20 mouse cellular contexts compared by ENCODE assay signal in the genomic region with DNA sequence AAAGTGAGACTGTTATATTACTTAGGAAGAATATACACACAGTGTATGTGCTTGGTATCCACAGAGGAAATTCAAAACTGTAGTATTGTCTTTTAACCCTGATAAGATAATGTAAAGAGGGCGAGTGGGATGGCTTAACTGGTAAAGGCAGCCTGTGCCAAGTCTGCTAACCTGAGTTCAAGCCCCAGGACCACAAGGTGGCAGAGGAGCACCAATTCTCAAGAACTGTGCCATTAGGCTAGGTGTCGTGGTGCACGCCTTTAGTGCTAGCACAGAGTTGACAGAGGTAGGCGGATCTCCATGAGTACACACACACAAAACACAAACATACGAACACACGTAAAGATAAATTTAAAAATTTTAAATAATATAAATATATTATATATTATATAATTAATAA. TPM values are rescaled to one million over a fixed set of nuclear protein-coding genes. Genes with fewer than 3 reads are reported as not detected.
DNase-seq lines count a peak whose midpoint lies in the region; ATAC-seq lines count a peak whose summit lies in the region.
"Had no signal": no experiment of that assay in that cellular context is flagged by ENCODE, and none has a peak within 500 bp of the region (broad histone marks: within the 10 kb centered on the region; RNA-seq: fewer than 3 reads in every experiment).

No protein-coding gene starts in this region.

- no peak for ATAC-seq in intestine, embryonic 14.5 days (replicated peaks; ENCODE audit: low FRiP score, low TSS enrichment, low read depth)
- no peak for ATAC-seq in intestine, embryonic 16.5 days
- ATAC-seq in megakaryocyte, adult 5-6 weeks (ENCODE audit: poor library complexity, severe bottlenecking), result peak; percentile 86
- ATAC-seq in midbrain, embryonic 13.5 days, result no peak

- intact Hi-C loops in gastrocnemius, postnatal 36 days (cut with DNase I), result no loop called here

- no peaks in the 10 kb centered on the region for H3K27me3 ChIP-seq in intestine, embryonic 14.5 days (replicated peaks; ENCODE audit: control insufficient read depth, insufficient read depth, low read length)
- no peaks in the 10 kb centered on the region for H3K27me3 ChIP-seq in intestine, embryonic 16.5 days (replicated peaks; ENCODE audit: control insufficient read depth, insufficient read depth, low read length)
- H3K27me3 ChIP-seq in midbrain, embryonic 13.5 days, result no peaks in the 10 kb centered on the region
- H3K27me3 ChIP-seq: embryonic facial prominence, embryonic 13.5 days; forebrain, embryonic 12.5 days; hindbrain, embryonic 15.5 days; limb, embryonic 12.5 days had no signal

- no peaks in the 10 kb centered on the region for H3K9me3 ChIP-seq in intestine, embryonic 14.5 days (ENCODE audit: control insufficient read depth, low read length)
- no peaks in the 10 kb centered on the region for H3K9me3 ChIP-seq in intestine, embryonic 16.5 days (ENCODE audit: control insufficient read depth, low read length)
- no peaks in the 10 kb centered on the region for H3K9me3 ChIP-seq in midbrain, embryonic 13.5 days
- H3K9me3 ChIP-seq: embryonic facial prominence, embryonic 13.5 days; forebrain, embryonic 12.5 days; hindbrain, embryonic 15.5 days; limb, embryonic 12.5 days had no signal

- H3K4me1 ChIP-seq in intestine, embryonic 14.5 days (replicated peaks; ENCODE audit: control insufficient read depth, insufficient read depth, low read length), result peaks cover 21% of the 10 kb centered on the region
- H3K4me1 ChIP-seq in intestine, embryonic 16.5 days (ENCODE audit: control insufficient read depth, insufficient read depth, low read length), result 0 out of 2 replicates have a peak, but pooled peaks cover 3% of the 10 kb centered on the region
- no peaks in the 10 kb centered on the region for H3K4me1 ChIP-seq in midbrain, embryonic 13.5 days (replicated peaks)
- H3K4me1 ChIP-seq: forebrain, embryonic 12.5 days; hindbrain, embryonic 15.5 days; limb, embryonic 12.5 days had no signal

- H3K27ac ChIP-seq in intestine, embryonic 14.5 days (ENCODE audit: low read depth), result no peak overlapping the region
- H3K27ac ChIP-seq in intestine, embryonic 16.5 days (ENCODE audit: low read length), result no peak overlapping the region
- no peak overlapping the region for H3K27ac ChIP-seq in midbrain, embryonic 13.5 days
- H3K27ac ChIP-seq: embryonic facial prominence, embryonic 13.5 days; forebrain, embryonic 12.5 days; gastrocnemius, adult 2 months; hindbrain, embryonic 15.5 days; limb, embryonic 12.5 days had no signal

- H3K4me3 ChIP-seq in intestine, embryonic 14.5 days (ENCODE audit: low read depth, low read length), result no peak overlapping the region
- H3K4me3 ChIP-seq in intestine, embryonic 16.5 days (ENCODE audit: low read length), result no peak overlapping the region
- H3K4me3 ChIP-seq in midbrain, embryonic 13.5 days (replicated peaks), result no peak overlapping the region
- H3K4me3 ChIP-seq: embryonic facial prominence, embryonic 13.5 days; forebrain, embryonic 12.5 days; gastrocnemius, adult 2 months; hindbrain, embryonic 15.5 days; limb, embryonic 12.5 days had no signal

- 89% methylated on average over 6 of the region's 6 CpGs for WGBS in intestine, embryonic 14.5 days
- WGBS in intestine, embryonic 16.5 days, result 87% methylated on average over 6 of the region's 6 CpGs
- WGBS in midbrain, embryonic 13.5 days, result 80% methylated on average over 6 of the region's 6 CpGs

- no peak overlapping the region for H3K4me2 ChIP-seq in intestine, embryonic 14.5 days (ENCODE audit: low read length)
- H3K4me2 ChIP-seq in intestine, embryonic 16.5 days (ENCODE audit: low read depth, low read length), result no peak overlapping the region
- H3K4me2 ChIP-seq in midbrain, embryonic 13.5 days (replicated peaks), result no peak overlapping the region
- H3K4me2 ChIP-seq: embryonic facial prominence, embryonic 13.5 days; forebrain, embryonic 12.5 days; hindbrain, embryonic 15.5 days; limb, embryonic 12.5 days had no signal

- no peak overlapping the region for H3K9ac ChIP-seq in intestine, embryonic 14.5 days (ENCODE audit: low read length)
- no peak overlapping the region for H3K9ac ChIP-seq in intestine, embryonic 16.5 days (ENCODE audit: low read depth, low read length)
- no peak overlapping the region for H3K9ac ChIP-seq in midbrain, embryonic 13.5 days (replicated peaks)
- H3K9ac ChIP-seq: embryonic facial prominence, embryonic 13.5 days; forebrain, embryonic 12.5 days; hindbrain, embryonic 15.5 days; limb, embryonic 12.5 days had no signal

- peak; percentile 48 for DNase-seq in intestine, embryonic 14.5 days (ENCODE audit: low spot score)
- DNase-seq in thymus, postnatal 4 days, result peak; percentile 20
- DNase-seq in thymus, postnatal 25 days, result no peak
- DNase-seq in urinary bladder, adult 18-20 months (ENCODE audit: low spot score in 2 of 2), result no peak
- no peak for DNase-seq in gastrocnemius, postnatal 36 days
- DNase-seq: adrenal gland, postnatal 14 days; cerebellum, postnatal 14 days; gastrocnemius, adult 2 months; kidney, postnatal 14 days; lung, postnatal 36 days; right cerebral cortex, postnatal 4 days had no signal

- H3K36me3 ChIP-seq in intestine, embryonic 14.5 days (ENCODE audit: control insufficient read depth, insufficient read depth, low read length), result no peaks in the 10 kb centered on the region
- H3K36me3 ChIP-seq in intestine, embryonic 16.5 days (ENCODE audit: control insufficient read depth, insufficient read depth, low read length), result no peaks in the 10 kb centered on the region
- H3K36me3 ChIP-seq in midbrain, embryonic 13.5 days, result no peaks in the 10 kb centered on the region
- H3K36me3 ChIP-seq: embryonic facial prominence, embryonic 13.5 days; forebrain, embryonic 12.5 days; hindbrain, embryonic 15.5 days; limb, embryonic 12.5 days had no signal

RNA-seq across cellular contexts. Expression of a gene that starts 23.0 kb away (rescaled TPM):
- 100 and 107 TPM in 2 replicates for polyA plus RNA-seq in intestine, embryonic 14.5 days (2014; fragmentation: Nextera tagmentation; extraction: Ambion mirVana)
- 72.9 and 77.8 TPM in 2 replicates for polyA plus RNA-seq in intestine, embryonic 16.5 days (2015; fragmentation: Nextera tagmentation; extraction: Ambion mirVana)
- total RNA-seq in megakaryocyte, adult 5-6 weeks (2015), result 60.1 and 66.0 TPM in 2 replicates
- total RNA-seq in megakaryocyte, adult 5-6 weeks (2017), result 39.4 and 40.6 TPM in 2 replicates
- 97.1 and 103 TPM in 2 replicates for polyA plus RNA-seq in midbrain, embryonic 13.5 days (2015; fragmentation: Nextera tagmentation; extraction: Ambion mirVana)
- 10 to 100 TPM in 1 of 2 experiments, 1 to 10 TPM in 1; 9.7 to 10.1 TPM for total RNA-seq in gastrocnemius, postnatal 36 days (2021)

RNA-seq across cellular contexts. Expression of a gene that starts 44.6 kb away (rescaled TPM):
- polyA plus RNA-seq in intestine, embryonic 14.5 days (2014; fragmentation: Nextera tagmentation; extraction: Ambion mirVana), result 1.5 and 2.4 TPM in 2 replicates
- polyA plus RNA-seq in intestine, embryonic 16.5 days (2015; fragmentation: Nextera tagmentation; extraction: Ambion mirVana), result 0.53 TPM in 1 of 2 replicates, not detected in the other
- total RNA-seq in megakaryocyte, adult 5-6 weeks (2015), result not detected in 2 replicates
- not detected in 2 replicates for total RNA-seq in megakaryocyte, adult 5-6 weeks (2017)
- polyA plus RNA-seq in midbrain, embryonic 13.5 days (2015; fragmentation: Nextera tagmentation; extraction: Ambion mirVana), result 0.43 TPM in 1 of 2 replicates, not detected in the other
- not detected for total RNA-seq in gastrocnemius, postnatal 36 days (2021)
- total RNA-seq: adrenal gland, postnatal 14 days; gastrocnemius, adult 2 months; left cerebral cortex, adult 18-20 months; midbrain, postnatal 0 days had no signal
- polyA plus RNA-seq: embryonic facial prominence, embryonic 13.5 days; limb, embryonic 12.5 days; midbrain, postnatal 0 days had no signal

Comparison
In these comparisons a context has a peak if more than half of its experiments do, and no peak if none do; other contexts are left out.
1. DNase-seq: peak in intestine, embryonic 14.5 days (single experiment) and thymus, postnatal 4 days (single experiment); none in thymus, postnatal 25 days (single experiment), urinary bladder, adult 18-20 months (0 of 2) and gastrocnemius, postnatal 36 days (0 of 2).